Mouse (Mus musculus) embryonic stem cell, embryonic (primary cell): ENCODE measurements around the gene Susd1.

Source experiments
- CTCF ChIA-PET, 4 experiments: fragments of 300-600 bp in 2 of 4; fragments of 350-600 bp in 2 of 4; sonication (Branson Sonifier 250); formaldehyde crosslinking; loops; one replicate each; lab custom pipeline; 2022; ENCODE audit warnings: inconsistent platforms in 2 of 4; lab: Charles Lee
- POLR2A ChIA-PET, 4 experiments: fragments of 300-600 bp in 2 of 4; fragments of 350-600 bp in 2 of 4; sonication (Branson Sonifier 250); formaldehyde crosslinking; loops; one replicate each; lab custom pipeline; 2022; ENCODE audit warnings: antibody characterized with exemption in 4 of 4, inconsistent platforms in 1 of 4; lab: Charles Lee

The Susd1 gene

GRCm38 (mm10) chr4:59400931-59401330, 37.5 kb downstream of the Susd1 start:
- POLR2A ChIA-PET = interaction anchor here in 3 of 4 experiments (0.9 to 4.3 kb wide), 9 partner anchors 12 to 199 kb away, joined by 3 to 23 read pairs (median 4); no protein-coding TSS in a partner anchor
- CTCF ChIA-PET = no interaction called here

- ChIA-PET CTCF (interaction anchor here in 1 of 4 experiments (0.6 kb wide), 1 partner anchor 153 kb away, joined by 3 read pairs; no protein-coding TSS in a partner anchor), POLR2A (interaction anchor here in 1 of 4 experiments (1.3 to 4.3 kb wide), 3 partner anchors 22 to 53 kb away, joined by 3 to 23 read pairs (median 5); no protein-coding TSS in a partner anchor)
These were observed 39.1 kb downstream of the Susd1 start for GRCm38 (mm10) chr4:59399343-59399742.

GRCm38 (mm10) chr4:59395528-59395927, 42.9 kb downstream of the Susd1 start:
- CTCF ChIA-PET = interaction anchor here in 1 of 4 experiments (0.5 to 0.6 kb wide), 2 partner anchors 189 to 1482 kb away, joined by 3 to 5 read pairs; no protein-coding TSS in a partner anchor
- POLR2A ChIA-PET = interaction anchor here in 3 of 4 experiments (0.6 to 0.9 kb wide), 5 partner anchors 9 to 670 kb away, joined by 3 to 5 read pairs (median 3); partner anchors contain the start of gene Hsdl2 (in 1 of the 3)

GRCm38 (mm10) chr4:59394155-59394554, 44.3 kb downstream of the Susd1 start:
- CTCF ChIA-PET = no interaction called here

GRCm38 (mm10) chr4:59388447-59389030, 49.9 kb downstream of the Susd1 start:
- ChIA-PET POLR2A (interaction anchor here in 2 of 4 experiments (0.7 to 1.9 kb wide), 6 partner anchors 14 to 33 kb away, joined by 3 to 5 read pairs (median 4); no protein-coding TSS in a partner anchor), CTCF (interaction anchor here in 3 of 4 experiments (0.5 to 1.6 kb wide), 3 partner anchors 30 to 181 kb away, joined by 3 to 4 read pairs (median 3); no protein-coding TSS in a partner anchor)

More at GRCm38 (mm10) chr4:59394155-59394554, 44.3 kb downstream of the Susd1 start:
- POLR2A ChIA-PET = no interaction called here

GRCm38 (mm10) chr4:59387387-59388210, 50.8 kb downstream of the Susd1 start:
- POLR2A ChIA-PET = interaction anchor here in 3 of 4 experiments (0.5 to 1.9 kb wide), 9 partner anchors 10 to 266 kb away, joined by 3 to 5 read pairs (median 4); no protein-coding TSS in a partner anchor
- CTCF ChIA-PET = interaction anchor here in 2 of 4 experiments (1.2 to 1.6 kb wide), 2 partner anchors 29 to 182 kb away, joined by 3 read pairs; no protein-coding TSS in a partner anchor

GRCm38 (mm10) chr4:59385254-59385895, 53.1 kb downstream of the Susd1 start:
- POLR2A ChIA-PET = interaction anchor here in 2 of 4 experiments (1.4 to 1.7 kb wide), 3 partner anchors 19 to 173 kb away, joined by 3 to 7 read pairs (median 4); no protein-coding TSS in a partner anchor
- CTCF ChIA-PET = interaction anchor here in 1 of 4 experiments (0.6 kb wide), 1 partner anchor 188 kb away, joined by 3 read pairs; no protein-coding TSS in a partner anchor

- ChIA-PET POLR2A (interaction anchor here in 2 of 4 experiments (0.8 to 1.6 kb wide), 2 partner anchors 11 to 21 kb away, joined by 3 to 4 read pairs; no protein-coding TSS in a partner anchor), CTCF (no interaction called here)
These were observed 54.6 kb downstream of the Susd1 start for GRCm38 (mm10) chr4:59383791-59384190.

GRCm38 (mm10) chr4:59382131-59382530, 56.3 kb downstream of the Susd1 start:
- CTCF ChIA-PET = interaction anchor here in 3 of 4 experiments (1.1 to 1.6 kb wide), 4 partner anchors 10 to 188 kb away, joined by 3 to 16 read pairs (median 8); no protein-coding TSS in a partner anchor
- POLR2A ChIA-PET = interaction anchor here in 2 of 4 experiments (0.7 to 1.8 kb wide), 7 partner anchors 10 to 199 kb away, joined by 3 to 6 read pairs (median 3); partner anchors contain the start of gene Hsdl2 (in 1 of the 2)

GRCm38 (mm10) chr4:59381007-59381743, 57.3 kb downstream of the Susd1 start:
- POLR2A ChIA-PET = interaction anchor here in 3 of 4 experiments (0.7 to 1.8 kb wide), 11 partner anchors 9 to 200 kb away, joined by 3 to 7 read pairs (median 4); partner anchors contain the start of gene Hsdl2 (in 1 of the 3)
- CTCF ChIA-PET = interaction anchor here (0.6 to 1.6 kb wide), 15 partner anchors 9 to 379 kb away, joined by 3 to 16 read pairs (median 5); partner anchors contain the start of gene Hsdl2 (in 1 of the 4)

- POLR2A ChIA-PET = interaction anchor here in 3 of 4 experiments (0.5 to 1.8 kb wide), 12 partner anchors 8 to 201 kb away, joined by 3 to 7 read pairs (median 3); partner anchors contain the start of gene Hsdl2 (in 1 of the 3)
- CTCF ChIA-PET = interaction anchor here (0.5 to 1.6 kb wide), 12 partner anchors 8 to 470 kb away, joined by 3 to 16 read pairs (median 6); no protein-coding TSS in a partner anchor
These were observed 58.0 kb downstream of the Susd1 start for GRCm38 (mm10) chr4:59380478-59380877.

GRCm38 (mm10) chr4:59379876-59380275, 58.6 kb downstream of the Susd1 start:
- CTCF ChIA-PET = interaction anchor here in 1 of 4 experiments (0.5 to 1.6 kb wide), 4 partner anchors 19 to 470 kb away, joined by 3 to 5 read pairs (median 4); no protein-coding TSS in a partner anchor
- POLR2A ChIA-PET = interaction anchor here in 1 of 4 experiments (0.5 to 1.0 kb wide), 5 partner anchors 66 to 183 kb away, joined by 3 to 5 read pairs (median 3); no protein-coding TSS in a partner anchor

GRCm38 (mm10) chr4:59378631-59379030, 59.8 kb downstream of the Susd1 start:
- CTCF ChIA-PET = no interaction called here
- POLR2A ChIA-PET = interaction anchor here in 1 of 4 experiments (0.6 kb wide), 1 partner anchor 139 kb away, joined by 4 read pairs; no protein-coding TSS in a partner anchor

- POLR2A ChIA-PET = interaction anchor here in 2 of 4 experiments (0.6 to 2.3 kb wide), 7 partner anchors 11 to 211 kb away, joined by 3 to 8 read pairs (median 3); no protein-coding TSS in a partner anchor
- CTCF ChIA-PET = interaction anchor here in 2 of 4 experiments (0.6 to 0.9 kb wide), 2 partner anchors 195 to 387 kb away, joined by 4 to 8 read pairs; no protein-coding TSS in a partner anchor
These were observed 64.0 kb downstream of the Susd1 start for GRCm38 (mm10) chr4:59374271-59374938.

GRCm38 (mm10) chr4:59372546-59373157, 65.8 kb downstream of the Susd1 start:
- ChIA-PET CTCF (interaction anchor here (0.5 to 1.4 kb wide), 9 partner anchors 9 to 369 kb away, joined by 3 to 14 read pairs (median 4); no protein-coding TSS in a partner anchor), POLR2A (interaction anchor here in 2 of 4 experiments (0.8 to 2.3 kb wide), 13 partner anchors 9 to 209 kb away, joined by 3 to 8 read pairs (median 4); partner anchors contain the start of gene Hsdl2 (in 1 of the 2))
